Mouse (Mus musculus) embryonic facial prominence, embryonic 12.5 days (tissue): ENCODE results near the gene Vsx1. TPM values are rescaled to one million over a fixed set of nuclear protein-coding genes. Genes with fewer than 3 reads are reported as not detected.

ENCODE experiments used
- ATAC-seq: fragments of 200-750 bp; cut with Nextera tagmentation; 2 replicates; pipeline ENCODE4 v1.8.0; 2017; ENCODE audit not compliant: insufficient number of reproducible peaks, insufficient read depth, low FRiP score, low TSS enrichment
- H3K27ac ChIP-seq: fragments of 300-500 bp; sonication (generic); 2 replicates; pipeline ENCODE4 v1.5.1; 2016; ENCODE audit warnings: mild to moderate bottlenecking
- H3K27me3 ChIP-seq: fragments of 300-500 bp; sonication (generic); 2 replicates; pipeline ENCODE4 v1.6.1; 2016; ENCODE audit warnings: mild to moderate bottlenecking, moderate library complexity
- H3K36me3 ChIP-seq: fragments of 300-500 bp; sonication (generic); 2 replicates; pipeline ENCODE4 v1.6.1; 2016; ENCODE audit warnings: mild to moderate bottlenecking
- H3K4me1 ChIP-seq: fragments of 300-500 bp; sonication (generic); 2 replicates; pipeline ENCODE4 v1.6.1; 2016
- H3K4me2 ChIP-seq: fragments of 300-500 bp; sonication (generic); replicated peaks from 2 replicates; pipeline ENCODE4 v1.6.1; 2016; ENCODE audit warnings: mild to moderate bottlenecking, moderate library complexity
- H3K4me3 ChIP-seq: fragments of 300-500 bp; sonication (generic); 2 replicates; pipeline ENCODE4 v1.5.1; 2016; ENCODE audit warnings: mild to moderate bottlenecking
- H3K9ac ChIP-seq: fragments of 300-500 bp; sonication (generic); 2 replicates; pipeline ENCODE4 v1.6.1; 2016; ENCODE audit warnings: mild to moderate bottlenecking, moderate library complexity
- H3K9me3 ChIP-seq: fragments of 300-500 bp; sonication (generic); 2 replicates; pipeline ENCODE4 v1.6.1; 2016; ENCODE audit warnings: mild to moderate bottlenecking, moderate library complexity
- WGBS: fragments of 180-500 bp; shearing (Covaris S2); methylation state at CpG from one replicate; pipeline ENCODE4 v1.1.7; 2016; 5-methylcytosine and 5-hydroxymethylcytosine counted together
- polyA plus RNA-seq: library from polyadenylated mRNA; unstranded; fragments of >200 nt; fragmentation: Nextera tagmentation; extraction: Ambion mirVana; gene quantifications from 2 replicates; pipeline ENCODE4 v1.2.1, GENCODE M21; 2016

The Vsx1 gene
- polyA plus RNA-seq, 1 experiment from 2014 or later, result not detected

DNA sequence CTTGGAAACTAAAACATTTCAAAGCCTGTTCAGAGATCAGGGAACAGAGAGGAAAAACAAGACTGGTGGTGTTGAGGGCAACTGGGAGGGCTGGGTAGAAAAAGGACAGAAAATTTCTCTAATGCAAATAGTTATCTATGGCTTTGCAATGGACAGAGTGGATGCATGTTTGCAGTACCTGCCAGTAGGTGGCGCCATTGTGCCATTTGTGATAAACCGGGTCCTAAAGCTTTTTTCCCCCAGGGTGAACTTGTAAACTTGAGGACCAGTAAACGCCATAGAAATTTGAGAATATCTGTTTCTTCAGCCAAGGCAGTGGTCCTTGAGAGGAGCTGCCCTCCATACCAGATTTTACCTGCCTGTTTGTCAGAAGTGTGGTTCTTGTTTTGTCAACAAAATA, 10.8 kb downstream of the Vsx1 start:
- Histone ChIP-seq H3K4me1 (no peaks in the 10 kb centered on the region), H3K27me3 (no peaks in the 10 kb centered on the region)
- WGBS, result 0% methylated on average over 3 of the region's 3 CpGs

GRCm38 (mm10) chr2:150675525-150675924, 13.6 kb downstream of the Vsx1 start:
- no peak overlapping the region for H3K9ac ChIP-seq
- no peaks in the 10 kb centered on the region for H3K9me3 ChIP-seq
- H3K4me1 ChIP-seq, result no peaks in the 10 kb centered on the region
- no peak overlapping the region for H3K27ac ChIP-seq
- no peak for ATAC-seq
- no peaks in the 10 kb centered on the region for H3K36me3 ChIP-seq
- H3K4me3 ChIP-seq, result no peak overlapping the region
- H3K4me2 ChIP-seq, result no peak overlapping the region
- H3K27me3 ChIP-seq, result no peaks in the 10 kb centered on the region
- 19% methylated on average over 1 of the region's 1 CpGs for WGBS

More for the DNA sequence above, 10.8 kb downstream of the Vsx1 start:
- Histone ChIP-seq H3K9ac (no peak overlapping the region), H3K36me3 (no peaks in the 10 kb centered on the region), H3K4me3 (no peak overlapping the region), H3K27ac (no peak overlapping the region), H3K9me3 (no peaks in the 10 kb centered on the region), H3K4me2 (no peak overlapping the region)
- no peak for ATAC-seq

GRCm38 (mm10) chr2:150674900-150675299, 14.3 kb downstream of the Vsx1 start:
- no peak overlapping the region for H3K27ac ChIP-seq
- no peaks in the 10 kb centered on the region for H3K9me3 ChIP-seq
- no peaks in the 10 kb centered on the region for H3K27me3 ChIP-seq
- peak; percentile 19; the same call in 1 of the 2 replicates for ATAC-seq
- no peak overlapping the region for H3K4me2 ChIP-seq
- no peak overlapping the region for H3K4me3 ChIP-seq
- H3K36me3 ChIP-seq, result no peaks in the 10 kb centered on the region
- H3K9ac ChIP-seq, result no peak overlapping the region
- 5% methylated on average over 2 of the region's 2 CpGs for WGBS
- H3K4me1 ChIP-seq, result no peaks in the 10 kb centered on the region

GRCm38 (mm10) chr2:150673929-150674328, 15.2 kb downstream of the Vsx1 start:
- no peak overlapping the region for H3K4me2 ChIP-seq
- H3K9me3 ChIP-seq, result no peaks in the 10 kb centered on the region
- H3K36me3 ChIP-seq, result no peaks in the 10 kb centered on the region
- H3K27me3 ChIP-seq, result no peaks in the 10 kb centered on the region
- no peak overlapping the region for H3K9ac ChIP-seq
- H3K4me3 ChIP-seq, result no peak overlapping the region
- WGBS, result 85% methylated on average over 11 of the region's 11 CpGs
- ATAC-seq, result no peak
- H3K4me1 ChIP-seq, result no peaks in the 10 kb centered on the region
- no peak overlapping the region for H3K27ac ChIP-seq

DNA sequence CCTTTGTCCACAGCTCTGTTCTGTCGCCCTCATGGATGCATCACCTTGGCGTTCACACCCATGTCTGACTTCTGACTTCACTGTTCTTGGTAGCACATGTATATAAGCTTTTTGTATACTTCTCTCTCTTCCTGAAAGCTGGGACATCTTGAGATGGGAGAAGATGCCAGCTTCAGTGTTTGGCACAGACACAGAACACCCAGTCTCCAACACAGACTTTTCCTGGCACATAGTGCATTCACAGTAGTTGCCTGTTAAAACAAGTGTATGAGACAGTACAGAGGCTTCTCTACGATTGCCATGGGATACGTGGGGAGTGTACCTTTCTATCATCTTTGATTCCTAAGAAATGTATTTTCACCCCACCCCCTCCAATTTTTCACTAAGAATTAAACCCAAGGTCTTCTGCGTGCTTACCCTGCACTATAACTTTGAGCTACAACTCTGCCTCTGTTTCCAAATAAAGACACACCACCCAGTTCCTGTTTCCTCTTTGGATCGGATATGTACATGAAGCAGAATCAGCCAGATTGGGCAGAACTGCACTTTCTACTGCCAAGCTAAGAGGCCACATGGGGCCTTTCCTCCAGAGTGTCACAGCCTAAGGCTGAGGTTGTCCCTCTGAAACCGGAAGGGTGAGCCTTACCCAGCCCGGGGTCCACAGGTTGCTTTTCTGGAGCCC, 17.4 kb downstream of the Vsx1 start:
- H3K4me1 ChIP-seq, result peaks cover 8% of the 10 kb centered on the region; the same call in 1 of the 2 replicates
- peaks cover 12% of the 10 kb centered on the region; the same call in 1 of the 2 replicates for H3K27me3 ChIP-seq
- no peak overlapping the region for H3K27ac ChIP-seq
- H3K9me3 ChIP-seq, result no peaks in the 10 kb centered on the region
- 81% methylated on average over 8 of the region's 8 CpGs for WGBS
- H3K4me3 ChIP-seq, result no peak overlapping the region
- no peak for ATAC-seq
- H3K36me3 ChIP-seq, result no peaks in the 10 kb centered on the region
- H3K4me2 ChIP-seq, result no peak overlapping the region
- H3K9ac ChIP-seq, result no peak overlapping the region

- H3K9me3 ChIP-seq, result no peaks in the 10 kb centered on the region
- H3K36me3 ChIP-seq, result no peaks in the 10 kb centered on the region
- no peak overlapping the region for H3K4me3 ChIP-seq
- no peak for ATAC-seq
- WGBS, result 75% methylated on average over 1 of the region's 1 CpGs
- no peak overlapping the region for H3K9ac ChIP-seq
- no peak overlapping the region for H3K27ac ChIP-seq
- H3K4me1 ChIP-seq, result peaks cover 8% of the 10 kb centered on the region; the same call in 1 of the 2 replicates
- H3K4me2 ChIP-seq, result no peak overlapping the region
- peaks cover 14% of the 10 kb centered on the region; the same call in 1 of the 2 replicates for H3K27me3 ChIP-seq
Observed at GRCm38 (mm10) chr2:150670926-150671325, 18.2 kb downstream of the Vsx1 start.

GRCm38 (mm10) chr2:150669454-150670045, 19.6 kb downstream of the Vsx1 start:
- Histone ChIP-seq H3K9ac (no peak overlapping the region), H3K36me3 (no peaks in the 10 kb centered on the region), H3K9me3 (no peaks in the 10 kb centered on the region), H3K4me2 (no peak overlapping the region), H3K27ac (no peak overlapping the region), H3K27me3 (peaks cover 17% of the 10 kb centered on the region; the same call in 1 of the 2 replicates), H3K4me3 (no peak overlapping the region), H3K4me1 (peaks cover 8% of the 10 kb centered on the region; the same call in 1 of the 2 replicates)
- 77% methylated on average over 2 of the region's 2 CpGs for WGBS
- ATAC-seq, result no peak

GRCm38 (mm10) chr2:150668956-150669355, 20.2 kb downstream of the Vsx1 start:
- Histone ChIP-seq H3K9me3 (no peaks in the 10 kb centered on the region), H3K36me3 (no peaks in the 10 kb centered on the region), H3K4me1 (peaks cover 8% of the 10 kb centered on the region; the same call in 1 of the 2 replicates), H3K9ac (no peak overlapping the region), H3K4me3 (no peak overlapping the region), H3K27ac (no peak overlapping the region), H3K27me3 (peaks cover 17% of the 10 kb centered on the region; the same call in 1 of the 2 replicates), H3K4me2 (no peak overlapping the region)
- 89% methylated on average over 5 of the region's 5 CpGs for WGBS
- ATAC-seq, result no peak

- peak; percentile 66 for ATAC-seq
- 3% methylated on average over 61 of the region's 61 CpGs for WGBS
- peaks cover 8% of the 10 kb centered on the region; the same call in 1 of the 2 replicates for H3K4me1 ChIP-seq
- H3K9me3 ChIP-seq, result no peaks in the 10 kb centered on the region
- peak within 1 kb of the TSS; percentile 63 for H3K4me3 ChIP-seq
- peak within 1 kb of the TSS; percentile 63 for H3K9ac ChIP-seq
- H3K27ac ChIP-seq, result no peak within 1 kb of the TSS
- H3K27me3 ChIP-seq, result peaks cover 17% of the 10 kb centered on the region; the same call in 1 of the 2 replicates
- H3K4me2 ChIP-seq, result peak within 1 kb of the TSS; percentile 94
- H3K36me3 ChIP-seq, result no peaks in the 10 kb centered on the region
Observed at GRCm38 (mm10) chr2:150667820-150668766, 21.1 kb downstream of the Vsx1 start, which contains the start of gene Acss1. Gene Acss1, minus strand, starts transcription at chr2:150668500.

GRCm38 (mm10) chr2:150667065-150667819, 21.9 kb downstream of the Vsx1 start:
- Histone ChIP-seq H3K9ac (peak overlapping the region; percentile 63), H3K36me3 (no peaks in the 10 kb centered on the region), H3K9me3 (no peaks in the 10 kb centered on the region), H3K4me3 (peak overlapping the region; percentile 63), H3K27ac (no peak overlapping the region), H3K4me2 (peak overlapping the region; percentile 94), H3K27me3 (peaks cover 17% of the 10 kb centered on the region; the same call in 1 of the 2 replicates), H3K4me1 (peaks cover 8% of the 10 kb centered on the region; the same call in 1 of the 2 replicates)
- no peak for ATAC-seq
- 3% methylated on average over 17 of the region's 17 CpGs for WGBS

GRCm38 (mm10) chr2:150666723-150667064, 22.5 kb downstream of the Vsx1 start:
- no peak overlapping the region for H3K27ac ChIP-seq
- H3K27me3 ChIP-seq, result peaks cover 17% of the 10 kb centered on the region; the same call in 1 of the 2 replicates
- peak overlapping the region; percentile 63; the same call in 1 of the 2 replicates for H3K4me3 ChIP-seq
- H3K4me1 ChIP-seq, result peaks cover 8% of the 10 kb centered on the region; the same call in 1 of the 2 replicates
- no peak for ATAC-seq
- peak overlapping the region; percentile 94 for H3K4me2 ChIP-seq
- 46% methylated on average over 7 of the region's 7 CpGs for WGBS
- H3K9ac ChIP-seq, result no peak overlapping the region
- no peaks in the 10 kb centered on the region for H3K36me3 ChIP-seq
- no peaks in the 10 kb centered on the region for H3K9me3 ChIP-seq
